Mouse (Mus musculus): ENCODE results near the gene Aff3. TPM values are rescaled to one million over a fixed set of nuclear protein-coding genes. Genes with fewer than 3 reads are reported as not detected.
A peak's percentile ranks its signal among the peaks of the same experiment; 100 is the strongest.

The Aff3 gene
- total RNA-seq, 4 experiments from 2014 or later: 1.4 to 2.4 (median 1.7) TPM

DNA sequence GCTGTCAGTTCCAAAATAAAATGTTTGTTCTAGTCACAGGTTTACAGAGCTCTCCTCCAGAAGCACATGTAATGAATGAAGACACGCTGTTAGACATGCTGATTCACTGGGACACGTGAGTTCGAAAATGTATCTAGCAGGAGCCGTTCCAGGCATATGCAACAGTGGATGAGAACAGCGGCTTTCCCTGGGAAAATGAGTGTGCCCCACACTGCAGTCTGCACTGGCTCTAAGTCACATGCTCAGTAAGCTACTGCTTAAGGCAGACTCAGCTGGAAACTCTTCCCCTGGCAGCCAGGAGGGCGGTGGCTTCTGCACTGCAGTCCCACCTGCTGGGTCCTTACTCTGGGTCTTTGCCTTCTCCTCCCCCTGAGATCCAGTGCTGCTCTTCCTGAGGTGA lies 271.2 kb downstream of the Aff3 start:
- DNase-seq (ENCODE audit: low spot score): no peak

DNA sequence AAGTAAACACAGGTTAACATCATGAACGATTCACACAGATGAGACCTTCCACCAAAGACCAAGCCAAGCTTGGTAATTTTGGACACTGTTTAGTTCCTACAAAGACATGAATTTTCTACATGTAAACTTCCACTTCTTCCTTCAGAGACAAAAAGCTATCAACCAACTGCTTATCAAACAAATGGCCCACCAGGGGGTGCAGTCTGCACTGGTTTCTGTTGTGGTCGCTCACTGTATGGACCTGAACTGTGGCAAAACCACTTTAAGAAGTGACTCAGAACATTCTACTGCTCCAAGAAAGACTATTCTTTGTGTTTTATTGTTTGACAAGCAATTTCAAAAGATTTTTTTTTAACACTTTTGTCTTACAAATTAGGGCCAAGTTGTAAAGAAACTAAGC lies 271.8 kb downstream of the Aff3 start:
- DNase-seq (ENCODE audit: low spot score): peak; percentile 55

DNA sequence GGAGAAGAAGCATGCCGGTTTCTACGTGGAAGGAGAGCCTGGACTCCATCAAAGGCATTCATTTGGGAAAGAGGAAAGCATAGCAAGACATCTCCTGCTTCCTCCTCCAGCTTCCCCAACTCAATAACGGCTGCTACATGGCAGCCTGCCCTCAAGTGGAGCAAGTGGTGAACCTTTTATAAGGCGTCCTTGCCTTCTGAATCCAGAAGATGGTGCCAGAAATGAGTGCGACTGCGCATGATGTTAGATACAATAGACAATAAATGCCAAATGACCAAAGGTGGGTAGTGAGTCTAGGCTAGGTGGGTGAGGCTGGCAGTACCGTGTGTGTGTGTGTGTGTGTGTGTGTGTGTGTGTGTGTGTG lies 273.9 kb downstream of the Aff3 start:
- no peak for DNase-seq (ENCODE audit: low spot score)

DNA sequence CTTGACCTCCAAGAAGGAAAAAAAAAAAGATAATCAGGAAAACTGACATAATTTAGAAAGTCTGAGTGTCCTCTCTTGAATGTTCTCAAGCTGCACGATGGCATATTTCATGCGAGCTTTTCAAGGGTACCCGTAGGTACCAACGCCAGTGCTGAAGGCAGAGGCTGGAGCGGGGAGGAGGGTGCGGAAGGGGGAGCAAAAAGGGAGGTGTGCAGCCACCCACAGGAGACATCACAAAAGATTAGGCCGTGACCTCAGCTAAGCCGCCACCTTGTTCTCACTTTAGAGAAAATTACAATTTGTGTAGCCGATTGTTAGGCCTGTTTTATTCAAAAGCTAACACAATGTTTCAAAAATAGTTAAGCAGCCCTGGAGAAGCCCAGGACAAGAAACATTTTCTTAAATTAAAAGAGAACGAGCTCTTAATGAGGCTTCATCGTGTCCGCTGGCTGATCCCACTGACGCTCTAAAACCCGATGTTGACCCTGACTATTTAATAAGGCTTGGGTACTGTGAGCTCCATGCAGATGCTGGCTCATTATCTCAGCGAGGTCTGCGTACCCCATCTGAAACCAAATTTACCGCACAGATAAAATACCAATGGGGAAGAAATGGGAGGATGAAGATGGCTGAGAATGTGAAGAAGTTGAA lies 274.4 kb downstream of the Aff3 start:
- no peak for DNase-seq (ENCODE audit: low spot score)

DNA sequence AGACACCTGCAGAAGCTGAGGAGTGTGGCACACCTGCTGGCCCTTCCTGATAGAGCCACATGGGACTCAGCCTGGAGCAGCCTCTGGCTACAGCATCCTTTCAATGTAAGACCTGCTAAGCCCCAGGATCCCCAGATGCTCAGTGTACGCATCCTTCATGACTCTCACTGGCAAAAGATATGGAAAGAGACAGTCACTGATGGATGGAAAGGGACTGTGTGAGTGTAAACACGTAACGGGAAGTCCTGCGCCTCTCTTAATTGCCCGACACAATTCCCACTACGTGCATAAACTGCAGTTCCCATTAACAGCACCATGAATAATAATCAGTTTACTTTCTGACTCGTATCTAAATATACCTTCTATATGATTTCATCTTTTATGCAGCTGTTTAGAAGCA lies 275.2 kb downstream of the Aff3 start:
- DNase-seq (ENCODE audit: low spot score): no peak

DNA sequence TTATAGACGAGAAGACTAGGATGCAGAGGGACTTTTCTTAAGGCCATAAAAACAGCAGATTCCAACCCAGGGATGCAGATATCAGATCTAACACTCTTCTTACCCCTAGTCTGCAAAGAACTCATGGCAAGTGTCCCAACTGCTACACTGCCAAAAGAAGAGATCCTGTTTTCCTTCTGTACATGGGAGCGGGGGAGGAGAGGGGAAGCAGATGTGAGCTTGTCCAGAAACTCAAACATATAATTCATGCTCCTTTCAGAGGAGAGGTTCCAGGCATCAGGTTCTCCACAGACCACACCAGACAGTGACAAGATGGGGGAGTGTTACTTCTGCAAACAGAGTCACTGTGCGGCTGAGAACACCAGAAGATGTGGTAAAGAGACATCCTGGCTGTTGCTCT lies 276.3 kb downstream of the Aff3 start:
- no peak for DNase-seq (ENCODE audit: low spot score)

DNA sequence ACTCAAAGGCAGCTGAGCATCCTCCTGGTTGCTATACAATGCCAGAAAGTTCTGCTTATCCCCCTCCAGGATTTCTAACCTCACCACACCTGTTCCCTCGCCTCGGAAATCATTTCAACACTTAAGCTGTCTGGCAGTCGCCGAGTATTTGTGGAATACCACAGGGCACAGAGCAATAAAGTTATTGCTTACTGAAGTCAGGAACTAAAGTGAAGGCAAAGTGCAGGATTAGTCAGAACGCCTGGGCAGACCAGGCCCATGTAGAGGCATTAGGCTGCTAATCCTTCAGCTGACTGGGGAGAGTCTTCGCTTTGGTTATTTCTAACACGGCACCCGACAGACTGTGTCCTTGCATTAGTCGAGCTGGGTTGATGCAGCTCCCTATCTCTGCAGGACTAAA lies 277.3 kb downstream of the Aff3 start:
- DNase-seq (ENCODE audit: low spot score): no peak

DNA sequence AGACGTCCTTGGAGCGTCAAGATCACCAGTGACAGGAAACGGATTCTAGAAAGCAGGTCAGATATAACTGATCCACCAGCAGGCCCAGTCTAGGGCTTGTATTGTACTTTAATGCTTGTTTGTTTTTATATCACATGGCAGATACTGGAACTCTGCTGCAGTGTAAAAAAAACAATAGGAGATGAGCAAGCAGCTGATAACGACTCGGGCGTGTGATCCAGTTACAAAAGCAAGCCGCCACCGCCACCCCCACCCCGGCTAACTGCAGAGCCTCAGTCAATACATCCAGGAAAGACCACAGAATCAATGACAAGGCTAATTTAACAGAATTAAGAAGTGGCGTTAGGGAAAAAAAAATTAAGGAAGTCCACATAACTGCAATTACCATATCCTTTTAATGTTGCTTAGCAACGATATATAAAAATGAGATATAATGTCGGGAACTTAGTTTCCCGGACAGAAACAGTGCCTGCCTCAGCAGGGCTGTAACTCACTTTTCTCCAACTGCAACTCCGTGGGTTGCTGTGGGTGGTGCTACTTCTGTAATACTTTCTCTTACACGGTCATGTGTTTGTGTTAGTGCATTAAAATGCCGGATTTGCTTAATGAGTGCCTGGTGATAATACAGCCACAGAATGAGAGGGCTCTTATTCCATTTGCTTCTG lies 280.2 kb downstream of the Aff3 start:
- DNase-seq (ENCODE audit: low spot score): no peak

DNA sequence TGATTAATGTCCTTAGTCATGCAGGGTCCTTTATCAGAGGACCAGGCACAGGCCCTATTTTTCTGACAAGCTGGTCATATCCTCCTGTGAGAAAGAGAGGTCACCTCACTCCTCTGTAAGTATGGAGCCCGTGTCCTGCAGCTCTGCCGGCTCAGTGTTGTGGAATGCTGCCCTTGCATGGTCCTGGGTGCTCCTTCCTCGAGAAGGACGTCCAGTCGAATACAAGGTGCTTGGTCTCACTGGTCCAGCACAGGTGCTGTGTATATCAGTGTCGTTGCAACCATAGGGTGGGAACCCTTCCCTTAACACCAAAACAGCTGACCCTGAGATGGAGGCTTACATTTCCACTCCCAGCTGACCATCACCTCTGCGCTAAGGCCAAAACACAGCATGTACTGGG lies 280.7 kb downstream of the Aff3 start:
- DNase-seq (ENCODE audit: low spot score): no peak

DNA sequence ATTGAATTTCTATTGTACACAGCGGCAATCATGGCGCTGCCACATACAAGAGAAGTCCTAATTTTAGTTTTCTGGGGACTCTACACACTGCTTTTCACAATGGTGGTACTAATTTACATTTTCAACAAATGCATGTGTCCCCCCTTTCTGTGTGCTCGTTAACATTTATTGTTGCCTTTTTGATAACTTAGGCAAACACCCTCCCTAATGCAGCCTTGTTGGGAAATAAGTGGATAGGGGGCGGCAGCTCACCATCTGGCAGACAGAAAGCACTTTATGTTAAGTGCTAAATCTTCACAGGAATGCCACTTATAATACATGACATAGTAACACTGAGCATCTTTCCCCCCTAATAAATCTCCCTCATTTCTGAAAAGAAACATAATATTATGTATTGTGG lies 282.1 kb downstream of the Aff3 start:
- DNase-seq (ENCODE audit: low spot score): no peak

DNA sequence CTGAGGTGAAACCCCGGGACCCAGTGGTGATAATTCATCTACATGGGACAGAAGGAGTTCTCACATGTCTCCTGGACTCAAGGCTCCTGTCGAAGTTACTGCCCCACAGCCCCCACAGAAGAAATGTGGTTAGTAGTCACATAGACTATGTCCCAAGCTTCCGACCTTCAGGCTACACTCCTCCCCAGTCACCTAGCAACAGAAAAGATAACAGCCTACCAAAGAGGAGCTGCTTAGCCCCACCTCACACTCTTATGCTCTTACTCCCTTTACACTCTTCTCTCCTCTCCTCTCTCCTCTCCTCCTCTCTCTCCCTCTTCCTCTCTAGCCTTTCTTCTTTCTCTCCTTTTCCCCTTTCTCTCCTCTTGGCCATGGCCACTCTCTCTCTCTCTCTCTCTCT lies 286.8 kb downstream of the Aff3 start:
- no peak for DNase-seq (ENCODE audit: low spot score)

DNA sequence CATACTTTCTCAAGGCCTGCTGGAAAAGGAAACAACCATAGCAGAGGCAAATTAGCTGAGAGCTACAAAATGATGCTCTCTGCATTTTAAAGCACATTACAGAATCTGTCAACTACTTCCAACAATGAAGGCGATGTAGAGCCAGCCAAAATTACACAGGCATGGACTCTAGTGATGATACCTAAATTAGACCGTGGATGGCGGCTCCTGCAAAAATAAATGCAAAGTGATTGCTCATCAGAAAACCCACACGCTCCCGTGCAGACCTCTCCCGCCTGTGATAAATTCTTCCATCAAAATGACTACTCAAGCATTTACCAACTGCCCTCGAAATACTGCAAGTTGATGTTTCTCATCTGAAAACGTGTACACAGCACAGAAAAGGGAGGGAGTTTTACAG lies 295.6 kb downstream of the Aff3 start:
- DNase-seq (ENCODE audit: low spot score): no peak

DNA sequence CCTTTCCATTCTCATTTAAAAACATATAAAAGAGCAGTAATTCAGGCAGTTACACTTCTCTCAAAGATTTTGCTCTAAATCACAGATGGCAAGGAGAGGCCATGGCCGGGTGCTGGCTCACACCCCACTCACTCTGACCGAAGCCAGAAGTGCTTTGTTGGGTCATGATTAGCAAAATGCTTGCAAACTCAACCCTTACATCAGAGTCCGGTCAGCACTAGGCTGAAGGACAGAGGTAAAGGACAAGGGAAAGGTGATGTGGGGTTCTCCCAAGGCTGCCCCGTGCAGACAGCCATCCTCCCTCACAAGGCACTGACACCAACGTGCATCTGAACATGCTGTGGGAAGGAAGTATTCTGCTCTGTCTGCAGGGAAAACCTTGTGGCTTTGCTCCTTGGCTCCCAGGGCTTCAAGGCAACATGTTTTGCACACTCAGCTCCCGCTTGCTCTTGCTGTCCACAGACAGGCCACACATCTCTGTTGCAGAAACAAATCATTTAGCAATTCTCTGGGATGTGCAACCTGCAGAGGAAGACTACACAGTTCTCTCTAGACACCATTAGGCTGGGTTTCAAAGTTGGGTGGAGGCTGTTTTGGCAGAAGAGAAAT lies 296.6 kb downstream of the Aff3 start:
- DNase-seq (ENCODE audit: low spot score): no peak

DNA sequence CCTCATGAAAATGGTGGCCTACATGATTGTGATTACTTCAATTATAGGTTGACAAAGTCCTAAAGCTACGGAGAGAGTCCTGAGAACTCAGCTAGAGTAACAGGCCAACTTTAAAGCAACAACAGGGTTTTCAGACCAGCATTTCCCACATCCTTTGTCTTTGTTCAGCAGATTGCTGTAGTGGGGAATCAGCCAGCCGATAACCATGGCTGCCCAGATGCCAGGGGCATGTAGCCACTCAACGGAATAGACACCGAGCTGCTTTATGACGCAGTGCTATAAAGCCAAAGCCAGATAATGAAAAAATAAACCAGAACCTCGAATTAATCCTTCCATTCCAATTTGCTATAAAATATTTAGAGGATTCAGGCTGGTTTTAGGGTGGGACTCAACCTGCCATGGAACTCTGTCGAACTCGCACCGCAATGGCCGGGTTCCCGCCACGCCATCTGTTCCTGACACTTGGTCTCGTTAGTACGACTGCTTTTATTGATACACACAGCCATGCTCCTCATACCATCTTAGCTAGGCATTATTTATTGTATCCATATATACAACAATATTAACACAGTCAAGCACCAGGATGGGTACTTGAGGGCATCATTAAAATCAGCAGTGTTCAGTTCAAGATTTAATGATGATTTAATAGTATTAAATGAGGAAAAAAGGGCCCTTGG lies 297.2 kb downstream of the Aff3 start:
- DNase-seq (ENCODE audit: low spot score): no peak

DNA sequence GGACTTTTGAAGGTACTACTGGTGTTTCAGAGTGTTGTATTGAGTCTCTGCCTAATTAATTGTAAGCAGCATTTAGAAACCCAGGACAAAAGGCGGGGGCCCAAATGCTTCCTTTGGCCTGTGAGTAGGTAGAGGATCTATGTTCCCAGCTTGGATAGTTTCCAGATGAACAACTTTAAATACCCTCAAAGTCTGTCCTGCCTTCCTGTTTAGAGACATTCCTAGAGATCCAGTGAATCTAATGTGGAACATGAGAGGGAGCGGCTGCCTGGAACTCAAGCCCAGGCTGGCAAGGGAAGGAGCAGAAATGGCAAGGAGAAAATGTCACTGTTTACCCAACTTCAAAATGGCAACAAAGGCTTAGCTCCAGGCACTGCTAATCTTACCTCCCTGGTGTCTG lies 300.9 kb downstream of the Aff3 start:
- DNase-seq (ENCODE audit: low spot score): no peak

DNA sequence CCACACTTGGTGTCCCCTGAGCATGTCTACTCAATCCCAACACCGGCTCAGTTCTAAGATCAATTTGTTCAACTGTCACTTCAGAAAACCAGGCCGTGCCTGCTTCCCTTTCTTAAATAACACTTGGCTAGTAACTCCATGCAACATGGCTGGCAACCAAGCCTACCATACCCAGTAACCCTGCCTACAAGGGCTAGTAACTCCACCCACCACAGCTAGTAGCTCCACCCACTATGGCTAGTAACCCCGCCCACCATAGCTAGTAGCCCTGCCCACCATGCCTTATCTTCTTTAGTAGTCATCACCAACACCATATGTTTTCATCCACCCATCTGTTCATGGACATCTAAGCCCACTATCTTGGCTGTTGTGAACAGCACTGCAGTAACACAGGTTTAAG lies 302.5 kb downstream of the Aff3 start:
- no peak for DNase-seq (ENCODE audit: low spot score)

DNA sequence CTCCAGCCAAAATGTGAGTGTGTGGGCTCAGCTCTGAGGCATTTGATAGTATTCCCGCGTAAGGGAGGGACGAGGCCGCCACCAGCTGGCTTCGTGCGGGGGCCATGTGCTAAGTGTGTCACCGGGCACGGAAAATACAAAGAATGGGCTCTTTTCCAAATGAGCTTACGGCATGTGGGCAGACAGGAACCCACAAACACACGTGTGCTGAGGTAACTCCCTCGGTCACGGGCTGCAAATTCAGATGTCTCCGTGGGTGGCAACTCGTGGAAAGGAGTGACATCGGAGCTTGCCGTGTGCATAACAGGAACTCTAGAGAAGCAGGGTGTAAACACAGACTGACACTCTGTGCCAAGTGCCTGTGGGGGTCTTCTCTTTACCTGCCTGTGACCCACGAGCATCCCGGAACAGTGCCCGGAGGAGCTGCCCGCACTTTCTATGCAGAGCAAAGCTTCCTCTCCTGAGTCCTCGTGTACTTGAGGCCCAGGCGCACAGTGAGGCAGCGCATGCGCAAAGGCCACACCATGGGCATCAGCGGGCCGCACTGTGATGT lies 305.9 kb downstream of the Aff3 start:
- no peak for DNase-seq (ENCODE audit: low spot score)

DNA sequence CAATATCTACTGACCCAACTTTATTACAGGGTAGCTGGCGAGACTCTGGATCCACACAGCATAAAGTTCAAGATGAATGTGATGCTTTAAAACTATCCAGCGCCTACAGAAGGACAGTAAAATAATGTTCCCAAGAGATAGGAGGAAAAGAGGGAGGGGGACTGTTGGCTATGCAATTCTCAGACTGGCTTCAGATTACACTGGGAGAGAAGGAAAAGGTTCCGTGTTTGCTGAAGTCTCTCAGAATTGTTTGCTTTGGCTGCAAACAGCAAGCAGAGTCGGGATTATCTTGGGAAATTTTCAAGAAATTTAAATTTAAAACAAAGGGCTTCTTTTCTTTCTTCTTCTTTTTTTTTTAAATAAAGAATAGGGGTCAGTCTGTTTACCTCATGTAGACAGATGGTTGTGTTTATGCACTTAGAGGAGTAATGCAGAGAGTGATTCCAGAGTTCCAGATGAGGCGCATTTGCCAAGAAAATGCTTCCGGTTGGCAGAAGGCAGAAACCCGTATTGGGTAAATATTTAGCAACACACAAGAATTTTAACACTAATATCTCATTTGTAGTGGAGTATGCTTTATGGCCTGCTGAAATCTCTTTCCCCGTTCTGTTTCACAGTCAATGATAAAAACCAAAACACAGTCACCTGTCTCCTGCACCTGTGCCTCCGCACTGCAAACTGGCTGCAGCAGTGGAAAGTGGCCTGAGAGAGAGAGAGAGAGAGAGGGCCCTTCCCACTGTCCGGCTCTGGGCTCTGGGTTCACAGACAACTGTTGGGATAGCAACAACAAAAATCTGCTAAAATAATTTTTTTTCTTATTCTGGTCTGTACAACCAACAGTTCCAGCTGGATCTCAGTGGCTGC lies 306.6 kb downstream of the Aff3 start:
- DNase-seq (ENCODE audit: low spot score): peak; percentile 19

DNA sequence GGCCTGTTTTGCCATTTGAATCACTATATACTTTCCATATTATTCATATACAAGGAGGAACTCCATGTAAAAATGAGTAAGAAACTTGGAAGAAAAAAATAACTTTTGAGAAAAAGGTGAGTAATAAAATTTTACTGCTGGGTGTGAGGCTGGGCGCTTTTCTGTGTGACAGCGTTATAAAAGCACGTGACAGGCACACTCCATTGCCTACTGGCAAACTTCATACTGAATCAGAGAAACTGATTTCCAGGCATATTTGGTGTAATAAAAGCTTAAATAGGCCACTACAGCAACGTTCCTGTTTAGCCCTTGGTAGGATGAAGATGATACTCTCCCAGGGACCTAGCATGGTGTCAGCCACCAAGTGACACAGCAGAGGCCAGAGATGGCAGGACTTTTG lies 310.2 kb downstream of the Aff3 start:
- DNase-seq (ENCODE audit: low spot score): no peak

DNA sequence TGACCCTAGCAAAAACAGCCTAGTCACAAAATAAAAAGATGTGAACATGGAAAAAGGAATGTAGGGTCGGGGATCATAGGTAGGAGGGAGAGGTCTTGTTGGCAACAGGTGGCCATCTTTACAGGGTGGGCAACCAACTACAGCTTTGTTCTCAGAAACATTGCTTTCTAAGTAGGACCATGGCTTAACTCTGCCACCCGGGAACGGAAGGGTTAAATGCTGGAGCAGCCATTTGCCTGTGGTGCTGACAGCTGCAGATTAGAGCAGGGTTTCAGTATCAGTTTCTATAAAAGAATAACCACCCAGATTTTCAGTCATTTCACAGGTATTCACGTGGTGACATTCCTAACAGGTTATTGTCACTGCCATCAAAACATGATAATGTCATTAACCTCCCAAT lies 317.4 kb downstream of the Aff3 start:
- no peak for DNase-seq (ENCODE audit: low spot score)

DNA sequence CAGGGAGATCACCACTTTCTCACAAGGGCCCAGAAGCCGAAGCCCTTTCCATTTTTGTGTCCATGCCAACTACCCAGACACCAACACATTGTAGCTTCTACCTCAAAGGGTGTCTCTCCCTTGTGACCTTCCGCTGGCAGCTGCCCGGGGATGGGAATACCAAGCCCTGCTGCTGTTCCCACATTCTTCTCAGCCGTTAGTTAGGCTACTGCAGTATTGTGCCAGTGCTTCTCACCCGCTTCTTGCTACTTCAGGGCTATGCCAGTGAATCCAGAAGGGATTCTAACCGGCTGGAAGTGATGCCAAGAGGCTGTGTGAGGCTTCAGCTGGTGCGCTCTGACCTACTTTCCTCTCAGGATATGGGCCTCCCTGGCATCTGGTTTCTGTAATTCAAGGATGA lies 330.5 kb downstream of the Aff3 start:
- peak; percentile 3 for DNase-seq (ENCODE audit: low spot score)

DNA sequence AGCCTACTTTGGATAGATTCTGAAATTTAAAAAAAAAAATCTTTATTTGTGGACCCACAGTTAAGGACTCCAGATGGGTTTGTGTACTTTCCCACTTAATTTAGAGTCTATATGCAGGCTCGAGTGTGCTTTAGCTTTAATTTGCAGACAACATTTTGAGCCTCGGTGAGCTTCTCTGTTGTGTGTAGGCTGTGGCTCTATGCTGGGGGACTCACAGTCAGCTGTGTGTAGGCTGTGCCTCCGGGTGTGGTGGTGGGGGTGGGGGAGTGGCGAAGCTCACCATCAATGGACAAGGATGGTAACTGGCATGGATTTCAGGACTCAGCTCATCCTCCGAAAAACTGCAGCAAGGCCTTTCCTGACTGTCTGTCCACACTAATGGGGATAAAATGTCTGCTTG lies 331.8 kb downstream of the Aff3 start:
- DNase-seq (ENCODE audit: low spot score): no peak

Measured in heart, adult 8-10 months (tissue).